Mouse (Mus musculus) gastrocnemius, postnatal 4 days (tissue): ENCODE results near the gene Kat7. TPM values are rescaled to one million over a fixed set of nuclear protein-coding genes. Genes with fewer than 3 reads are reported as not detected.

Source experiments
- DNase-seq, 2 experiments: peaks; one replicate each; pipeline ENCODE4 v3.0.0; 2021 to 2022; ENCODE audit warnings: low spot score in 2 of 2, mixed read lengths in 2 of 2
- long read RNA-seq, 2 experiments: library from polyadenylated mRNA; stranded (forward); transcript quantifications; one replicate each; pipeline ENCODE4 v2.0.0; 2021
- total RNA-seq, 2 experiments: library from RNA; stranded (reverse); gene quantifications; 2 replicates each; pipeline ENCODE4 v1.2.3; 2021

Kat7 gene
- 10 to 100 TPM; 44.2 to 44.4 TPM for total RNA-seq
- long read RNA-seq, experiment 1, transcript Kat7-205 (15 exons, 3,560 nt): major isoform, 6 of 13 reads
- long read RNA-seq, experiment 1, partial matches to known transcripts: 0 of 13 reads
- long read RNA-seq, experiment 1, other reads (novel, unspliced or antisense): 3 of 13 reads
- long read RNA-seq, experiment 2, transcript Kat7-205 (15 exons, 3,560 nt): major isoform, 9 of 23 reads
- long read RNA-seq, experiment 2, partial matches to known transcripts: 4 of 23 reads
- long read RNA-seq, experiment 2, other reads (novel, unspliced or antisense): 6 of 23 reads

- peak; percentile 82 to 96 for DNase-seq
Measured at GRCm38 (mm10) chr11:95310007-95310647, at the start of gene Kat7. TSS of gene Kat7 (minus strand) at chr11:95310246.

- no peak for DNase-seq
Measured at GRCm38 (mm10) chr11:95358263-95358662, 48.2 kb upstream of the Kat7 start.

GRCm38 (mm10) chr11:95356469-95357273 lies 46.6 kb upstream of the Kat7 start:
- DNase-seq: peak in 1 of 2 experiments; percentile 63

- DNase-seq: no peak
Measured at GRCm38 (mm10) chr11:95356039-95356438, 46.0 kb upstream of the Kat7 start.

- no peak for DNase-seq
Measured at GRCm38 (mm10) chr11:95355661-95356011, 45.6 kb upstream of the Kat7 start.

GRCm38 (mm10) chr11:95354945-95355660 lies 45.1 kb upstream of the Kat7 start:
- DNase-seq: no peak

- DNase-seq: no peak
Measured at GRCm38 (mm10) chr11:95354228-95354944, 44.3 kb upstream of the Kat7 start.

- DNase-seq: no peak
Measured at GRCm38 (mm10) chr11:95353226-95353625, 43.2 kb upstream of the Kat7 start.

- no peak for DNase-seq
Measured at GRCm38 (mm10) chr11:95352686-95353085, 42.6 kb upstream of the Kat7 start.

GRCm38 (mm10) chr11:95350960-95351359 lies 40.9 kb upstream of the Kat7 start:
- no peak for DNase-seq

- DNase-seq: no peak
Measured at GRCm38 (mm10) chr11:95350289-95350688, 40.2 kb upstream of the Kat7 start.

GRCm38 (mm10) chr11:95344181-95344580 lies 34.1 kb upstream of the Kat7 start:
- DNase-seq: no peak

- DNase-seq: no peak
Measured at GRCm38 (mm10) chr11:95343180-95343579, 33.1 kb upstream of the Kat7 start.

- DNase-seq: no peak
Measured at GRCm38 (mm10) chr11:95340664-95341063, 30.6 kb upstream of the Kat7 start.

- no peak for DNase-seq
Measured at GRCm38 (mm10) chr11:95340259-95340658, 30.2 kb upstream of the Kat7 start.

- DNase-seq: no peak
Measured at GRCm38 (mm10) chr11:95339471-95340021, 29.5 kb upstream of the Kat7 start.

GRCm38 (mm10) chr11:95337846-95338342 lies 27.8 kb upstream of the Kat7 start:
- DNase-seq: no peak

- DNase-seq: peak; percentile 42 to 72
Measured at GRCm38 (mm10) chr11:95337129-95337813, 27.2 kb upstream of the Kat7 start.

GRCm38 (mm10) chr11:95336568-95337128 lies 26.6 kb upstream of the Kat7 start, which contains the start of gene Fam117a:
TSS of gene Fam117a (plus strand) at chr11:95337018.
- DNase-seq: peak; percentile 74 to 86
